Mouse (Mus musculus) cortical plate, adult 2 months (tissue): Measurements from ENCODE around the gene Mrps36.
A peak's percentile ranks its signal among the peaks of the same experiment; 100 is the strongest.

ENCODE experiments used
- CTCF ChIP-seq: fragments of 200-500 bp; IDR thresholded peaks from 2 replicates; pipeline ENCODE4 v1.5.1; 2011; ENCODE audit warnings: mild to moderate bottlenecking, control low read depth, low read length; ENCODE audit not compliant: insufficient read depth; ENCODE audit errors: extremely low read depth
- POLR2A ChIP-seq: fragments of 200-500 bp; IDR thresholded peaks from 2 replicates; pipeline ENCODE4 v1.6.1; 2011; ENCODE audit warnings: mild to moderate bottlenecking, low read length, control low read depth; ENCODE audit not compliant: insufficient read depth; ENCODE audit errors: extremely low read depth

DNA sequence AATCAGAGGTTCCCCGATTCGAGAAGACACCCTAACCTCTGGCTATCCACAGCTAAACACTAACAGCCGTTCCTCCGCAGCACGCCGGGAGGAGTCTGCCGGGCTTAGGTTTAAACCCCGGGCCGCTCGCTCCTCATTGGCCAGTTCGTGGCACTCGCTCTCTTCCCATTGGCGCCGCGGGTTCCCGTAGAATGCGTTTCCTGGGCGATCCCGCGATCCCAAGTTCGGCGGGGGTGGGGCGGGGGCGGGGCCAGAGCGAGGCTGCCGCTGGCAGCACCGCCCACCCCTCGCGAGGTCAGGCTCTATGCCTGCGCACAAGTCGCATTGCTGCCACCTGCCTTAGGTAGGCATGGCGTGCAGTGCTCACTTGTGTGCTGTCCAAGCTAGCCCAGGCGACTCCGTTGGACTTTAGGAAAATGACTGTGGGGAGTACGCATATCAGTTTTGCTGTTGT lies 42.0 kb upstream of the Mrps36 start, which contains the start of gene Ccnb1:
- peak; percentile 46; the same call in 1 of the 2 replicates for TF ChIP-seq POLR2A
- TF ChIP-seq CTCF: 0 out of 2 replicates have a peak, but pooled peaks have one; percentile 8
